Mouse (Mus musculus): ENCODE measurements around the gene Pskh1.
A peak's percentile ranks its signal among the peaks of the same experiment; 100 is the strongest.

The Pskh1 gene

DNA sequence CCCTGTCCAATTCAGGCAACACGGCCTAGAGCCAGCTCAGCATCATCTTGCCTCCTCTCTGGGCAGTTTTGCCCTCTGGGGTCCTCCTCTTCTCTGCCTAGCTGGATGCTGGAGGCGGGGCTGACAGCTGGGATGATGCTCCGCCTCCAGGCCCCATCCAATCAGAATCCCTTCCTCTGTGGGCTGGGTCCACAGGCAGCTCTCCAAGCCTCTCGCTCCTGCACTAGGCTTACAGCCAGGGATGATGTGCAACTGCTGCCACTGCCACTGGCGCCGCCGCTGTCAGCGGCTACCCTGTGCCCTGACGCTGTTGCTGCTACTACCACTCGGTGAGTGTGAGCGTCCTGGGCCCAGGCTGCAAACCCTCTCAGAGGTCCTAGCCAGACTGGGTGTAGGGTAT is 6.9 kb upstream of the Pskh1 start, which contains the start of gene Nrn1l:
TSS of gene Nrn1l (plus strand) at position 229 of the 400 bp plus-strand sequence.
- DNase-seq: peak; percentile 98

DNA sequence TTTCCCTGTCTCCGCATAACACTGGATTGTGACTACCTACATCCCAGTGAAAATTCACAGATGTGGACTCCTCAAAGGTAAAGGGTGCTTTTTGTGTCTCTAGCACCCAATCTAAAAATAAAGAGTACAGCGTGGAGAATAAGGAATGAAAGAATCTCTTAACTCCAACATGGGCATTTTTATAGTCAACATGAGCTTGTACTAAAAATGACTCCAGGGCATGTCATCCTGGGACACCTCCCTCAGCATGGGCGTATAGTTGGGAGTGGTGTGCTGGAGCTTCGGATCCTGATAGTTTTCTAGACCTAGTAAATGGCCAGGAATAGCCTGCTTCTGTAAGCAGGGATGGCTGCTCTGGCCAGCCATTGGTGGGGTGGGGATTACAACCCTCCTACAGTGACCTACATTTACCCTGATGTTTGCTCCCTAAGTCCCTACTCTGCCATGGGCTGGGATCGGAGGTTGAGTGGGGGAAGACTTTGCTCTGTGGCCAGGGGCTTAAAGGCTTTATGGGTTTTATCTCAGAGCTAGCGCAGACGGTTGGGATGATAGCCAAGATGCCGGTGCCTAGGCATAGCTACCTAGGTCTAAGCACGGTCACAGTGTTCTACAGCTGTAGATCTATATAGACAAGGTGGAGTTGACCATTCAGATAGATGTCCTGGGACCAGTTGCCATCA is 2.3 kb upstream of the Pskh1 start:
- DNase-seq: no peak

DNA sequence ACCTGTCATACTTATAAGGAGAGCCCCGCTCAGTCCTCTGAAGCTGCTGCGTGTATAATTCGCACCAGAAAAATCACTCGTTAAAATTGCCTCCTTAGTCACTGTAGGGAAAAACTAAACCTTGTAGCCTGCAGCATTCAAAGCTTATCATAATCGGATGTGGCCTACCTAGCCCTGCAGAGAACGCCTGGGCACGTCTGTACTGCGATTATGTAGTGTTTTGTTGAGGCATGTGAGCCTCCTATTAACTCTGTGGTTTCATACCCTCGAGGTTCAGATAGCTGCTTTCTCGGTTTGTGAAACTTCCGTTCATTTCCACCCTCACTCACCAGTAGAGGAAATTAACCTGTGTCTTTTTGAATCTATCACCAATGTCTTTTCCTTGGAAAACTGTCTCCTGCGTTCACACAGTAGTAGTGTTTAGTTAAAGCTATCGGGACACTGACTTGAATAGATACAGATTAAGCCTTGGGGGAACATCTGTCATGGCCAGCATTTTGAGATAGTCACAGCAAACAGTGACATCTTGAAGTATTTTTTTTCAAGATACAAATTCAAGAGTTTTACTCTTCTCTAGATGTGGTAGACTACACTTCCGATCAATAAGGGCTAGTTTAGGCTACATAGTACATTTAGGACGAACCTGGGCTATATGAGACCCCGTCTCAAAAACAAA is 838 bp downstream of the Pskh1 start:
- DNase-seq: no peak

DNA sequence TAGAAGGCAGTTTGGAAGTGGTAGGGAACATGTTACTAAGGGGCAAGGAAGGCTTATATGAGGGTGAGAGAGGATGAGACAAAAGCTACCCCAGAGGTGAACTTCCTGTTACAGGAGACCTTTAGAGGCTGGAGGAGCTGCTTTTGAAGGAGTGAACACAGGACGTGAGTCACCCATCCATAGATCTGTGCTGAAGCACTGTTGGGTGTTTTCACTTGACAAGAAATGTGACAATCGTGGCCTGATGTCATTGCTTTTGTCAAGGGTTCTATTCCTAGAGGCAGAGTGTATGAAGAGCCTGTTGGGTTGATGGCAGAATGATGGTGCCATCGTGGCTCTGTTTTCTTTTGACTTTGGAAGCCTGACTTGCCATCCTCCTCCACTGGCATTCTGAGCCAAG is 19.1 kb downstream of the Pskh1 start:
- DNase-seq: no peak

DNA sequence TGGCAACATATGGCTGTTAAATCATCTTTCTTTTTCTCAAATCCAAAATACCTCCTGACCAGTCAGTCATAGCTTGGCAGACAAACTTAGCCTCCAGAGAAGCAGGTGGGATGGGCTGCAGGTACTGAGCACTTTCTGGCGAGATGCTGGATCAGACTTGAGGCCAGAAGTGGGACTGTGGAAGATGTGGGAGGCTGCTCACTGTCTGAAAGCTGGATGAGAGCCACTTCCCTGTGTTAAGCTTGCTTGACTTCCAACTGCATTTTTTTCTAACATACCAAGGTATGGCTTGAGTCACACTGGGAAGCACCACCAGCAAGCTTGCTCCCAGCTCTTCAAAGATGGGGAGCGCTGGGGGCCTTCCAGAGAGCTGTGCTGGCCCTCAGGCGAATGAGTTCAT is 24.9 kb downstream of the Pskh1 start:
- DNase-seq: no peak

DNA sequence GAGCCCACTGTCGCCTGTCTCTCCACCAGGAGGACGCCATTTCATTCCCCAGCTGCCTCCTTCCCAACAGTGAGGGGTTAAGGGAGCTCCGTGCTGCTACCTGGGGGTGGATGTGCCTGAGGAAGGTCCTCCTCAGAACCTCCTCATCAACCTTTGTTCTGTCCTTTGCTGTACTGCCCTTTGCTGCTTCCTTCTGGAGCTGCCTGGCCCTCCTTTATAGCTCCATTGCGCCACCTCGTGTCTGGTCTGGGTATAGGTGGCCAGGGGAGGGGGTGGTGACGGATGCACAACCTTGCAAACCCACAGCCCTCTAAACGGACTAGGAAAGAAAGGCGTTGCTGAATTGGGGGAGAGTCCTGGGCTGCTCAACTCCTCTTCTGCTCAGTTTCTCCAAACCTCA is 30.4 kb downstream of the Pskh1 start:
- DNase-seq: peak; percentile 98

DNA sequence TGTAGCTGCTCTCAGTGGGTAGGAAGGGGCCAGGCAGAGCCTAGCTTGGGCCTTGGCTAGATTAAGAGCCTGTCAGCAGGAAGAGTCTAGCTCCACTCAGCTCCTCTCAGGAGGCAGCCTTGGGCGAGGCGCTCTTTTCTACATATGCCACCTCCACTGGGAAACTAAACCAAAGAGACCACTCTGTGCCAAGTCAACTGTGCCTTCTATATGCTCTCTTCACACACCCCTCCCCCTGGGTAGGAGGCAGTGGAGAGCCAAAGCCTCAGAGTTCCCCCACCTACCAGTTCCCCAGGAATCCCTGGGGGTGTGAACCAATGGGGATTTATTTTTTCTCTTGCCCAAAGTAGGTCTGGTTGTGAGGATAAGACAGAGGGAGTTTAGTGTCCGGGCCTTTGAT is 31.0 kb downstream of the Pskh1 start:
- DNase-seq: peak; percentile 90

DNA sequence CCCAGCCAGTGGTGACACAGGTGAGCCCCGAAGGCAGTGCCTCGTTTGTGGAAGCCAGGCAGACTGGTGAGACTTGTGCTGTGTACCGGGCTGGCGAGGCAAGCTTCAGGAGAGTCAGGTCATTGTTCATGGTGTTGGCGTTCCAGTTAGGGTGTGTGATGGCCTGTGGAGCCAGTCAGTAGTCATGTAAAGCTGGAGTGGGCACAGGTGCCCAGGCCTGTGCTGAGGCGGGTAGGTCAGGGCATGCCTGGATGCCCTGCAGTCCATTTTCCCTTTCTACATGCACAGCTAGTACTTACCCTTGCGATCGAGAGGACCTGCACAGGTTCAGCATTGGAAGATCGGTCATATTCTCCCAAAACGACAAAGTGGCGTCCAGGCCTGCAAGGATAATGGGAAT is 32.3 kb downstream of the Pskh1 start:
- peak; percentile 92 for DNase-seq

DNA sequence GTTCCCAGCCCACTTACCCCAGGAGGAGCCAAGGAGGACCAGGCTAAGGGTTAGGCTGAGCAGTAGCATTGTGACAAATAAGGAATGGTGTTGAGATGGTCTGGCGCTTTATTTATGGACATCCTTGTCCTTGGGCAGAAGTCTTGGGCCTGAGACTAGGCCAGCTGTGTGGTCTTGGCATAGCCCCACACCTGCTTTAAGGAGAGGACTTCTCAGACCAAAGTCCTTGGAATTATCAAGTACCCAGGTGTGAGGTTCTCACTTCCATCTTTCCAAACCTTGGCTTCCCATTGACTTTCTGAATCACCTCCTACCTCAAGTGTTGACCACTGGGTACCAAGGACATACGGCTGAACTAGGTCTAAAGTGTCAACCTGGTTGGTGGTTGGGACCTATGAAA is 33.5 kb downstream of the Pskh1 start, which contains the start of gene Ctrl:
TSS of gene Ctrl (minus strand) at position 101 of the 400 bp plus-strand sequence.
- DNase-seq: no peak

DNA sequence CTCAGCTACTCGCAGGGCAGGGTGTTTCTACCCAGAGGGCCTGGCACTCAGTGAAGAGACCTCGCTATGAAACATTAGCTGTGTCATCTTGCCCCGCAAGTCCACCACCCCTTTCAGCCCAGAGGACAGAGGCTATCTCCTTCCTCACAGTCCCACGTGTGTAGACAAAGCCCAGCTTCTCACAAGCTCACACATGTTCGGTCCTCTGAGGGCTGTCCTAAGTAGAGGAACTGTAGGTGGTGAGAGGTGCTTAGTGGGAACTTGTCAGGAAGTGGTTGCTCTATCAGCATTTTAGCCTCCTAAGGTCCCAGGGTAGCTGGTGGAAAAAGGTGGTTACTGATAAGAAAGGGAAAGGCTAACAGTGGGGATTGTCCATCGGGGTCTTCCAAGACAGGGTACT is 34.9 kb downstream of the Pskh1 start:
- no peak for DNase-seq

DNA sequence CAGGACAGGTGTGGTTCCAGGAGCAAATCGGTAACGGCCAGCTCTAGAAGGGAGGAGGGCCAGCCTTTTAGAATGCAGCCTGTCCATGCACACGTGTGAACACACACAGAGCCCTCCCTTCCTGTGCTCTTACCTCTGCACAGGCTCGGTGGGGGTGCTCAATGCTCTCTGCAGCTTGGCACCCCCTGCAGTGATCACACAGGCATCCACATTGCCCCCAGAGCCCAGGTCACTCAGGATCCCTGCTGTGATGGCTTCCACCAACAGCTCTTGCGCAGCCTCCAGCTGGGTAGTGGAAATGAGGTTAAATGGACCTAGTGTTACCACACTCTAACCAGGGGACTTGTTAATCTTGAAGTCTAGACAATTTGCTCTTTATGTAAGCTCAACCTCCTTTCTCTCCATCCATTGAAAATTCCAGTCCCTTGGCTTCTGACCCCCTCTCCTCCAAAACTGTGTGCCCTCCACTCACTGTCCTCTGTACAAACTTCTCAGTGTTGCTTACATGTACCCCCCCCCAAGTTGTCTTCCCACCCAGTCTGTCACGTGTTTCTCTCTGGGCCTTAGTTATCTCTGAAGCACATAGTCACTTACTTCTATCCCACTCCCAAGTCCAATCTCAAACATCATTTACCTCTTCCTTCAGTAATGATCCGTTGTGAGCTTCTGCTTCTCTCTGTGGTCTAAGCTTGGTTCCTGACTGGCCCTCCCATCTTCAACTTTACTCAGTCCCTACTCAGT is 35.8 kb downstream of the Pskh1 start:
- DNase-seq: peak; percentile 95

DNA sequence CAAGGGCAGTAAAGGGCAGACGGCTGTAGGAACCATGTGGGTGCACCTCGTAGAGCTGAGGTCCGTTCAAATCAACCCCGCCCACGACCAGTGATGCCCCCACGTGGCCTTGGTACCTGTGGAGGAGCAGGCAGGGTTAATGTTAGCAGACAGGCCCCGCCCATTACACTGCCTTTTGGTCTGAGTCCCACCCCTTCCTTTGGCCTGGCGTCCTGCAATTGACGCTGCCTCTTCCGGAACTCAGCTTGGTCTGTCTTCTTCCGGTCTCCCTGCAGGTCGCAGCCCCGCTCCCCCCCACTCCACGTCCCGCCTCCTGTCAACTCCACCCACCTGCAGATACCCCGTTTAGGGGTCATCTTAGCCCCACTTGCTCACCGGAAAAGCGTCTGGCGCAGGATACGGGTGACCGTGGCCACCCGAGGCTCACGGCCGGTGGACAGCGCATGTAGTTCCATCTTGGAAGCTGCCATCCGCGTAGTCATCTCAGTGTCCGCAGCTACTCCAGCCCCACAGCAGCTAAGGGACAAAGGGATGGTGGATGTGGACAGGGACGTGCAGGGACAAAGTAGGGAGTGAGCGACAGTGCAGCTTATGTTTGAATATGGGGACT is 36.7 kb downstream of the Pskh1 start:
- peak; percentile 100 for DNase-seq

DNA sequence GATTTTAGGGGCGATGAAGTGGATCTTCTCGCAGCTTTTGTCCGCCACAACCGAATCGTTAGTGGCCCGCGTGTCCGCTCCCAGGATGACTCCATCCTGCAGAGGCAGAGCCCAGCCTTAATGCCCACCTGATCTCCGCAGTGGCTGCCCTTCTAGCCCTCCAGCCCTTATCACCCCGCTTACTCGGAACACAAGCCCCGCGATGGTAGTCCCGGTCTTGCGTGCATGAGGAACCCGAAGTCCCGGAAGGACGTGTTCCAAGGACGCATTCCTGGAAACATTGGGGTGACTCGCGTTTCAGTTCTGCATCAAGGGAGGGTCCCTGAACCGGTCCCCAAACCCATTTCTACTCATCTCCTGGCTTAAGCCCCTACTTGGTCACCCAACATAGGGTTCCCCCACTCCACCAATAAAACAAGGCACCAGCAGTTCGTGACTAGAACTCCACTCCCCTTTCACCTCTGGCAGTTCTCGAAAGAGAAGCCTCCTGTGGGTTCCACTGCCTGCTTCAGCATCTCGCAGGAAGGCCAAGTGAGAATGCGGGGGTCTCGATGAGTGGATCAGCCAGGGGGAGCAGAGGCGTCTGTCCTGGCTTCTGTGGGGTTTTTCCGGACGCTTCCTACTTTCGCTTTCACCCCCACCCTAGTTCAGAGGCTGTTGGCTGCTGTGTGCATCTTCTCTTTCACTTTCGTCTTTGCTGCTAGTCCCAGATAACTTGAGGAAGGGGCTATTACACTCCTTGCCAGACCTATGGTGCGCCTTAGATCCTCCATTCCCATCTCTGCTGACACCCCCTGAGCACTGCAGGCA is 37.5 kb downstream of the Pskh1 start:
- peak; percentile 98 for DNase-seq

DNA sequence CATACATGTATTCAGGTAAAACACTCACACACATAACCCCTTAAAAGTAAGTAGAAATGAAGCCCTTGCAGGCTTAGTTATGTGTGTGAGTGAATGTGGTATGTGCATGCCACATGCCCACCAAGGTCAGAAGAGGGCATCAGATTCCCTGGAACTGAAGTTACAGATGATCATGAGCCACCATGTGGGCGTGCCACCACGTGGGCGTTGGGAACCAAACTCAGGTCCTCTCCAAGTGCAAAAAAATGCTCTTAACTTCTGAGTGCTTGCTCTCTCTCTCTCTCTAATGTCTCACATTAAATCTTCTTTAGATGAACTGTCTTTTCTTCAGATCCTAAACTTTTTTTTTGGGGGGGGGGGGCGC is 38.0 kb downstream of the Pskh1 start, which contains the start of gene Psmb10:
TSS of gene Psmb10 (minus strand) at position 139 of the 364 bp plus-strand sequence.
- DNase-seq: no peak

DNA sequence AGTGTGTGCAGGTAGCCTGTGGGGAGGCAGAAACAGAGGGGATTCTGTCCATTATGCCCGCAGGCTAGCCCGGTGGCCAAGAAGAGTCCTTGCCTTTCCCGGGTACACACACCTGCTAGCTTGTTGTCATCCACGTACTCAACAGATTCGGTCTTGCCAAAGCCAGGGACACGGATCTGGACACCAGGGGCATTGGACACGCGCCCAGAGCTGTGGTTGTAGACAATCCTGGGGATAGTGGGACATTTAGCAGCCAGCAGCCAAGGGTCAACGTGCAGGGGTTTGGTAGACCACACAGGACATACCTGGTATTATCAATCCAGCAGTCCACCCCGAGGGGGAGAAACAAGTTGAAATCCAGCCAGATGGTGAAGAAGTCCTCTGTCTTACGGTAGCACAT is 41.8 kb downstream of the Pskh1 start:
- peak; percentile 90 for DNase-seq

DNA sequence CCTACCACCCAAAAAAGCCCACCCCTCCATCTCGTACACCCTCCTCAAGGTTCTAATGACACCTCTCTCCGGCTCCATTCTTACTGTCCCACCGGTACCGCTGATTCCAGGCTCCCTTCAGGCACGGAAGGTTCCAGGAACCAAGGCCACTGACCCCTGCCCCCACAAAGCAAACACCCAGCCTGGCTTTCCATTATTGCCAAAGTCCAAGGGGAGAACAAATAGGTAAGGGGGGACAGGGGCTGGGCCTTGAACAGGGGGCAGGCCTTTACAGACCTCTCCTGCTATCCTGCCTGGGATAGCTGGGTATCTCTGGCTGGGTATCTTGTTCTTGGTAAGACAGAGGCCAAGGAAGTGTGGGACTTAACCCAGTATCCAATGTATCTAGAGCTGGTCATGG is 42.3 kb downstream of the Pskh1 start:
- DNase-seq: peak; percentile 82

DNA sequence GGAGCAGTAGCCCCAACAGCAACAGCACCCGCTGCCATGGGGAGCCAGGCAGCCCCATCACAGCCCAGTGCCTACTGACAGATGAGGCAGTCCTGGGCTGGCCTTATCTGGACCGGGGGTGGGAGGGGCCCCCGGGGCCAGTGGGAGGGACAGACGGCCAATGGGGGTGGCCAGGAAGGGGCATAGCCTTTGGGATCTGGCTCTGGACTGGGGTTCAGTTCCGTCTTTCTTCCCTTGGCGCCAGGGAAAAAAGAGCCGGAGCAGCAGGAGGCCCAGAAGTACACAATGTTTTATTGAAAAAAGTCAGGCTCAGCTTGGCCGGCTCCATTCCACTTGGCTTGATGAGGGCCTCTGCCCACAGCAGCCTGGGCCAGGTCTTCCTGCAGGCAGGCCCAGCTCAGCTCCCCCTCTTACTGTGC is 43.1 kb downstream of the Pskh1 start, which contains the start of gene Lcat:
TSS of gene Lcat (minus strand) at position 62 of the 419 bp plus-strand sequence.
- DNase-seq: peak; percentile 95

DNA sequence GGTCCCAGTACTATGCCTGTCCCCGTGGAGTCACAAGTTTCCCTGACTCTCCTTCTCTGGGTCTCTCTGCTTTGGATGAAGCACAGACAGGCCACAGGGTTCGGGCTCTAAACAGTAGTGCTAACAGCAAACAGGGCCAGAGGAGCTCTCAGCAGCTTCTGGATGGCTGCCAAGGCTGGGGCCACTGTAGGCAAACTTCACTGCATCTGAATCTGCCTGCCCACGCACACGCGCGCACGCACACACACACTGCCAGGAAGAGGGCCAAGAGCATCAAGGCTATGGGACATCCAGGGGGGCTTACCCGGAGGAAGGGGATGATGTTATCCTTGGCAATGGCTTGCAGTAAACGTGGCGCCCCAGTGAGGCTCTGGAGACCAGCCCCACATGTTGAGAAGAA is 49.1 kb downstream of the Pskh1 start:
- DNase-seq: peak; percentile 95

DNA sequence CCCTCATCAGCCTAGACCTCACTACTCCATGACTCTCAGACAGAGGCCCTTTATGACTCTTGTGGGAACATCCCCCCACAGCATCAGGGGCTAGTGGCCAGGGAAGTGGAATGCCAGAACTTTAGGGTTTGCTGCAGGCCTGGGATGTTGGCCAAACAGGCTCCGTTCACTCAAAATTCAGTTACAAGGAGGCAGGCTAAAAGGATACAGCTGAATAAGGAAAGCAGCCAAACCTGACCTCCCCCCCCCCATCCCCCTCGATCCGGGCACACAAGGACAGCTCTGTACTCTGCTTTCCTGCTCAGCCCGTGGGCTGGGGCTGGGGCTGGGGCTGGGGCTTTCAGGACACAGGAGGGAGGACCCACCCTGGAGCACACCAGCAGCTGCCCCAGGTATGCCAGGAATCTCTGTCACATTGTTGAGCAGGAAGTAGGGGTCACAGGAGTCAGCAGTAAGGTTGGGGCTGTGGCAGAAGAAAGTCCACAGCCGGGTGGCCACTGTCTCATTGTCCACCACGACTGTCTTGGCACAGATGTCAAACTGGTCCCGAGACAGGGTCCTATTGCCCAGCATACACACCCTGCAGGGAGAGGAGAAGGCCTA is 50.9 kb downstream of the Pskh1 start:
- peak; percentile 96 for DNase-seq

DNA sequence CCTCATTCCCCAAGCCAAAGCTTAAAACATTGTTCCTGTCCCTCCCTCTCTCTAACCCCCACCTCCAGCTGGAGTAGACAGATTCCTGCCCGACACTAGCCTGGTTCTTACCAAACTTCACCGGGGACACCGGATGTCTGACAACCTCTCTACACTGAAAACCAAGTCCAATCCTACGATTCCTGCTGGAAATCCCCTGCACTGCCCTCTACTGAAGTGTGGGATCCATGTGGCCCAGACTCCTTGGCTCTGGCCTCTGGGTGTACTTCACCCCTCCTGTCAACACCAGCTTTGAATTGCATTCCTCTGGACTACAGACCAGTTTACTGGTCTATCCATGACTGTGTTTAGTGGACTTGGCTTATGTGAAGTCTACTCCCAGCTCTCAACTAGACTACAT is 56.3 kb downstream of the Pskh1 start:
- DNase-seq: peak; percentile 97

DNA sequence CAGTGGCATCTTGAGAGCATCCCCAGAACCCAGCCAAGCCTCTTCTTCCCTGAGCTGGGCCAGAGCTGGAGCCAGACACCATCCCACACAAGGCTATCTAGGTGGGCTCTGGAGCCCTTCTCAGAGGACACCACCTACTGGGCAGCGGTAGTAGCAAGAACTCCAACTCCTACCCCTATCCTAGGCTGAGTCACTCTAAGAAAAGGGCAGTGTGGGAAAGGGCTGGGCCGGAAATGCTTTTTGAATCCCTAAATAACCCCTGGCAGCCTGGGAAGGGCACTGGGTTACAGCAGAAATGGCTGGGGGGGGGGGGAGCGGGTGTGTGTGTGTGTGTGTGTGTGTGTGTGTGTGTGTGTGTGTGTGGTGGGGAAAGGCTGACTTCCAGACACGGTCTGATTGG is 57.6 kb downstream of the Pskh1 start:
- peak; percentile 98 for DNase-seq

DNA sequence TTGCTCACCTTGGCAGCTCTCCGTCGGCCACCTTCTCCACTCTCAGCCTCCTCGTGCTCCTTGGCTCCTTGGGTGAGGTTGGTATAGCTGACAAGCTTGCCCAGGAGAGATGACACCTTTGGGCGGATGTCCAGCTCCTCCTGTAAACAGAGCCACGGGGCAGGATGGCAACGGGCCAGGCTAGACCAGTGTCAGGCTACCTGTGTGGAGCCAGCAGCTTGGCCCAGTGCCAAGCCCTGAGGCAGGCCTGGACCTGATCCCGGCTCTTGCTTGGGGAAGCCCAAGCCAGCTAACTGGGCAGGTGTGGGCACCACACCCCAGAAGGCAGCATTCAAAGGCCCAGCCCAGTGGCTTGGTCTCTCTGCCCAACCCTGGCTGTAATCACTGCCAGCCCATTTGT is 59.1 kb downstream of the Pskh1 start:
- peak; percentile 96 for DNase-seq
